Mouse (Mus musculus) right cerebral cortex, postnatal 10 days (tissue): Measurements from ENCODE around the gene Rpl19.

Experiments
- DNase-seq, 2 experiments: peaks; one replicate each; pipeline ENCODE4 v3.0.0; 2021; ENCODE audit warnings: low spot score in 2 of 2

The Rpl19 gene

GRCm38 (mm10) chr11:97998898-97999608 is 27.5 kb upstream of the Rpl19 start:
- DNase-seq: peak; percentile 45 to 64

- peak in 1 of 2 experiments; percentile 34 for DNase-seq
Measured at GRCm38 (mm10) chr11:97999748-98000147, 26.8 kb upstream of the Rpl19 start.

GRCm38 (mm10) chr11:98000378-98001140 is 26.0 kb upstream of the Rpl19 start:
- DNase-seq: peak in 1 of 2 experiments; percentile 27

GRCm38 (mm10) chr11:98001351-98001824 is 25.1 kb upstream of the Rpl19 start:
- DNase-seq: peak; percentile 43 to 53

- DNase-seq: no peak
Measured at GRCm38 (mm10) chr11:98001986-98002385, 24.5 kb upstream of the Rpl19 start.

GRCm38 (mm10) chr11:98002627-98003026 is 23.9 kb upstream of the Rpl19 start:
- peak; percentile 81 to 82 for DNase-seq

- DNase-seq: peak; percentile 40 to 57
Measured at GRCm38 (mm10) chr11:98003171-98003671, 23.3 kb upstream of the Rpl19 start.

GRCm38 (mm10) chr11:98004161-98004560 is 22.3 kb upstream of the Rpl19 start:
- peak; percentile 62 to 83 for DNase-seq

GRCm38 (mm10) chr11:98005076-98005475 is 21.4 kb upstream of the Rpl19 start:
- DNase-seq: peak in 1 of 2 experiments; percentile 34

GRCm38 (mm10) chr11:98005686-98006085 is 20.8 kb upstream of the Rpl19 start:
- no peak for DNase-seq

- no peak for DNase-seq
Measured at GRCm38 (mm10) chr11:98008087-98008486, 18.4 kb upstream of the Rpl19 start.

- DNase-seq: peak in 1 of 2 experiments; percentile 46
Measured at GRCm38 (mm10) chr11:98011716-98012115, 14.8 kb upstream of the Rpl19 start.

GRCm38 (mm10) chr11:98012831-98013230 is 13.7 kb upstream of the Rpl19 start:
- DNase-seq: no peak

- DNase-seq: no peak
Measured at GRCm38 (mm10) chr11:98016177-98016576, 10.3 kb upstream of the Rpl19 start.

- peak in 1 of 2 experiments; percentile 22 for DNase-seq
Measured at GRCm38 (mm10) chr11:98016824-98017223, 9.7 kb upstream of the Rpl19 start.

- DNase-seq: peak in 1 of 2 experiments; percentile 22
Measured at GRCm38 (mm10) chr11:98018222-98018621, 8.3 kb upstream of the Rpl19 start.

GRCm38 (mm10) chr11:98018858-98019641 is 7.5 kb upstream of the Rpl19 start:
- peak; percentile 84 to 91 for DNase-seq

- DNase-seq: peak; percentile 52 to 63
Measured at GRCm38 (mm10) chr11:98019883-98020610, 6.5 kb upstream of the Rpl19 start.

GRCm38 (mm10) chr11:98020710-98021109 is 5.8 kb upstream of the Rpl19 start:
- peak; percentile 51 to 65 for DNase-seq

- no peak for DNase-seq
Measured at GRCm38 (mm10) chr11:98021118-98021517, 5.4 kb upstream of the Rpl19 start.
